Mouse (Mus musculus): Measurements from ENCODE around the gene Kif26b. TPM values are rescaled to one million over a fixed set of nuclear protein-coding genes. Genes with fewer than 3 reads are reported as not detected.

Gene Kif26b
- total RNA-seq, 2 experiments from 2014 or later = 2.4 to 3.2 TPM

GRCm38 (mm10) chr1:178655525-178655924 lies 126.6 kb downstream of the Kif26b start:
- DNase-seq (ENCODE audit: low spot score) = no peak

- DNase-seq (ENCODE audit: low spot score) = no peak
Observed at GRCm38 (mm10) chr1:178661035-178661434, 132.1 kb downstream of the Kif26b start.

GRCm38 (mm10) chr1:178661556-178661955 lies 132.6 kb downstream of the Kif26b start:
- DNase-seq (ENCODE audit: low spot score) = no peak

GRCm38 (mm10) chr1:178663539-178663938 lies 134.6 kb downstream of the Kif26b start:
- DNase-seq (ENCODE audit: low spot score) = no peak

GRCm38 (mm10) chr1:178664271-178664969 lies 135.5 kb downstream of the Kif26b start:
- no peak for DNase-seq (ENCODE audit: low spot score)

- no peak for DNase-seq (ENCODE audit: low spot score)
Observed at GRCm38 (mm10) chr1:178666524-178666923, 137.6 kb downstream of the Kif26b start.

GRCm38 (mm10) chr1:178667808-178668207 lies 138.9 kb downstream of the Kif26b start:
- DNase-seq (ENCODE audit: low spot score) = no peak

GRCm38 (mm10) chr1:178668907-178669306 lies 140.0 kb downstream of the Kif26b start:
- no peak for DNase-seq (ENCODE audit: low spot score)

- DNase-seq (ENCODE audit: low spot score) = no peak
Observed at GRCm38 (mm10) chr1:178673051-178673450, 144.1 kb downstream of the Kif26b start.

- no peak for DNase-seq (ENCODE audit: low spot score)
Observed at GRCm38 (mm10) chr1:178673506-178673905, 144.6 kb downstream of the Kif26b start.

GRCm38 (mm10) chr1:178675542-178676252 lies 146.8 kb downstream of the Kif26b start:
- peak; percentile 13 for DNase-seq (ENCODE audit: low spot score)

GRCm38 (mm10) chr1:178677160-178677559 lies 148.2 kb downstream of the Kif26b start:
- no peak for DNase-seq (ENCODE audit: low spot score)

- DNase-seq (ENCODE audit: low spot score) = no peak
Observed at GRCm38 (mm10) chr1:178677630-178678221, 148.8 kb downstream of the Kif26b start.

- DNase-seq (ENCODE audit: low spot score) = peak; percentile 44
Observed at GRCm38 (mm10) chr1:178683631-178684030, 154.7 kb downstream of the Kif26b start.

- no peak for DNase-seq (ENCODE audit: low spot score)
Observed at GRCm38 (mm10) chr1:178684991-178685680, 156.2 kb downstream of the Kif26b start.

- DNase-seq (ENCODE audit: low spot score) = no peak
Observed at GRCm38 (mm10) chr1:178686881-178687280, 158.0 kb downstream of the Kif26b start.

GRCm38 (mm10) chr1:178689512-178689911 lies 160.6 kb downstream of the Kif26b start:
- DNase-seq (ENCODE audit: low spot score) = no peak

GRCm38 (mm10) chr1:178691679-178692078 lies 162.8 kb downstream of the Kif26b start:
- no peak for DNase-seq (ENCODE audit: low spot score)

- DNase-seq (ENCODE audit: low spot score) = no peak
Observed at GRCm38 (mm10) chr1:178700102-178700501, 171.2 kb downstream of the Kif26b start.

GRCm38 (mm10) chr1:178703496-178703895 lies 174.6 kb downstream of the Kif26b start:
- no peak for DNase-seq (ENCODE audit: low spot score)

- DNase-seq (ENCODE audit: low spot score) = no peak
Observed at GRCm38 (mm10) chr1:178707925-178708351, 179.0 kb downstream of the Kif26b start.

GRCm38 (mm10) chr1:178708356-178708755 lies 179.4 kb downstream of the Kif26b start:
- no peak for DNase-seq (ENCODE audit: low spot score)
